Mouse (Mus musculus) monocyte, adult 2 months (primary cell): ENCODE measurements around the gene Iqgap2.

Experiments
- DNase-seq, 2 experiments: peaks; one replicate each; pipeline ENCODE4 v3.0.0; 2022; ENCODE audit warnings: low spot score in 2 of 2, low read depth in 1 of 2

Iqgap2 gene

GRCm38 (mm10) chr13:95665644-95666356, 225.9 kb downstream of the Iqgap2 start:
- DNase-seq, result no peak

- no peak for DNase-seq
These were observed 227.9 kb downstream of the Iqgap2 start for GRCm38 (mm10) chr13:95663834-95664233.

GRCm38 (mm10) chr13:95659432-95659831, 232.3 kb downstream of the Iqgap2 start:
- no peak for DNase-seq

- no peak for DNase-seq
These were observed 234.6 kb downstream of the Iqgap2 start for GRCm38 (mm10) chr13:95657171-95657570.

- DNase-seq, result no peak
These were observed 236.4 kb downstream of the Iqgap2 start for GRCm38 (mm10) chr13:95655284-95655683.

GRCm38 (mm10) chr13:95653696-95654095, 238.0 kb downstream of the Iqgap2 start:
- no peak for DNase-seq

- DNase-seq, result no peak
These were observed 239.7 kb downstream of the Iqgap2 start for GRCm38 (mm10) chr13:95651870-95652668.

- no peak for DNase-seq
These were observed 241.8 kb downstream of the Iqgap2 start for GRCm38 (mm10) chr13:95649941-95650340.

- DNase-seq, result no peak
These were observed 244.5 kb downstream of the Iqgap2 start for GRCm38 (mm10) chr13:95647248-95647647.

GRCm38 (mm10) chr13:95646687-95647111, 245.0 kb downstream of the Iqgap2 start:
- no peak for DNase-seq

- DNase-seq, result no peak
These were observed 248.0 kb downstream of the Iqgap2 start for GRCm38 (mm10) chr13:95643740-95644139.

GRCm38 (mm10) chr13:95641061-95641986, 250.4 kb downstream of the Iqgap2 start:
- no peak for DNase-seq

GRCm38 (mm10) chr13:95640408-95640807, 251.3 kb downstream of the Iqgap2 start:
- DNase-seq, result no peak

- no peak for DNase-seq
These were observed 252.2 kb downstream of the Iqgap2 start for GRCm38 (mm10) chr13:95639336-95640116.

- DNase-seq, result no peak
These were observed 252.8 kb downstream of the Iqgap2 start for GRCm38 (mm10) chr13:95638894-95639293.

GRCm38 (mm10) chr13:95637737-95638136, 254.0 kb downstream of the Iqgap2 start:
- DNase-seq, result no peak

GRCm38 (mm10) chr13:95635301-95635700, 256.4 kb downstream of the Iqgap2 start:
- DNase-seq, result no peak

- DNase-seq, result no peak
These were observed 257.3 kb downstream of the Iqgap2 start for GRCm38 (mm10) chr13:95634451-95634850.

- no peak for DNase-seq
These were observed 258.3 kb downstream of the Iqgap2 start for GRCm38 (mm10) chr13:95633384-95633783.

GRCm38 (mm10) chr13:95632144-95632543, 259.6 kb downstream of the Iqgap2 start:
- no peak for DNase-seq
